Mouse (Mus musculus) kidney, embryonic 14.5 days (tissue): ENCODE measurements around the gene Phf12. TPM values are rescaled to one million over a fixed set of nuclear protein-coding genes. Genes with fewer than 3 reads are reported as not detected.

Source experiments
- ATAC-seq: fragments of 200-750 bp; cut with Nextera tagmentation; 2 replicates; pipeline ENCODE4 v1.8.0; 2017; ENCODE audit warnings: moderate number of reproducible peaks, mild to moderate bottlenecking, moderate TSS enrichment, moderate library complexity; ENCODE audit not compliant: low FRiP score, low TSS enrichment
- H3K27ac ChIP-seq: fragments of 300-500 bp; sonication (generic); 2 replicates; pipeline ENCODE4 v1.5.1; 2014; ENCODE audit warnings: low read depth, mild to moderate bottlenecking, low read length, moderate library complexity, mixed read lengths
- H3K27me3 ChIP-seq: fragments of 300-500 bp; sonication (generic); 2 replicates; pipeline ENCODE4 v1.6.1; 2014; ENCODE audit warnings: mild to moderate bottlenecking, low read length; ENCODE audit not compliant: control insufficient read depth, insufficient read depth
- H3K36me3 ChIP-seq: fragments of 300-500 bp; sonication (generic); 2 replicates; pipeline ENCODE4 v1.6.1; 2014; ENCODE audit warnings: low read length, mixed read lengths; ENCODE audit not compliant: control insufficient read depth, insufficient read depth
- H3K4me1 ChIP-seq: fragments of 300-500 bp; sonication (generic); 2 replicates; pipeline ENCODE4 v1.6.1; 2014; ENCODE audit warnings: low read length, mixed read lengths; ENCODE audit not compliant: control insufficient read depth, insufficient read depth
- H3K4me2 ChIP-seq: fragments of 300-500 bp; sonication (generic); replicated peaks from 2 replicates; pipeline ENCODE4 v1.6.1; 2014; ENCODE audit warnings: low read depth, mild to moderate bottlenecking, low read length
- H3K4me3 ChIP-seq: fragments of 300-500 bp; sonication (generic); 2 replicates; pipeline ENCODE4 v1.5.1; 2014; ENCODE audit warnings: mild to moderate bottlenecking, low read length
- H3K9ac ChIP-seq: fragments of 300-500 bp; sonication (generic); 2 replicates; pipeline ENCODE4 v1.6.1; 2014; ENCODE audit warnings: low read depth, mild to moderate bottlenecking, low read length, moderate library complexity
- H3K9me3 ChIP-seq: fragments of 300-500 bp; sonication (generic); 2 replicates; pipeline ENCODE4 v1.6.1; 2016; ENCODE audit warnings: low read length; ENCODE audit not compliant: control insufficient read depth
- WGBS: fragments of 180-500 bp; shearing (Covaris S2); extraction: QIAGEN DNeasy Blood & Tissue Kit; methylation state at CpG from one replicate; pipeline ENCODE4 v1.1.7; 2014; 5-methylcytosine and 5-hydroxymethylcytosine counted together
- polyA plus RNA-seq: library from polyadenylated mRNA; unstranded; fragments of >200 nt; fragmentation: Nextera tagmentation; extraction: Ambion mirVana; gene quantifications from 2 replicates; pipeline ENCODE4 v1.2.1, GENCODE M21; 2014

Gene Phf12
- polyA plus RNA-seq, 1 experiment from 2014 or later = 22.6 TPM

- no peaks in the 10 kb centered on the region for H3K4me1 ChIP-seq
- no peaks in the 10 kb centered on the region for H3K27me3 ChIP-seq
- no peak overlapping the region for H3K9ac ChIP-seq
- WGBS = 87% methylated on average over 8 of the region's 8 CpGs
- no peak for ATAC-seq
- H3K27ac ChIP-seq = no peak overlapping the region
- H3K4me3 ChIP-seq = no peak overlapping the region
- H3K9me3 ChIP-seq = no peaks in the 10 kb centered on the region
- no peak overlapping the region for H3K4me2 ChIP-seq
- H3K36me3 ChIP-seq = peaks cover 31% of the 10 kb centered on the region
Measured at GRCm38 (mm10) chr11:78053078-78053477, 70.5 kb downstream of the Phf12 start.

- WGBS = 62% methylated on average over 8 of the region's 8 CpGs
- Histone ChIP-seq H3K4me1 (no peaks in the 10 kb centered on the region), H3K9me3 (no peaks in the 10 kb centered on the region), H3K27ac (no peak overlapping the region), H3K27me3 (no peaks in the 10 kb centered on the region), H3K9ac (no peak overlapping the region), H3K4me2 (no peak overlapping the region), H3K36me3 (peaks cover 45% of the 10 kb centered on the region), H3K4me3 (no peak overlapping the region)
- no peak for ATAC-seq
Measured at GRCm38 (mm10) chr11:78056946-78057345, 74.4 kb downstream of the Phf12 start.

GRCm38 (mm10) chr11:78059833-78060757, 77.5 kb downstream of the Phf12 start:
- H3K9me3 ChIP-seq = no peaks in the 10 kb centered on the region
- H3K4me2 ChIP-seq = no peak overlapping the region
- H3K4me1 ChIP-seq = no peaks in the 10 kb centered on the region
- H3K27me3 ChIP-seq = no peaks in the 10 kb centered on the region
- peak; percentile 75; the same call in 1 of the 2 replicates for ATAC-seq
- H3K27ac ChIP-seq = no peak overlapping the region
- H3K9ac ChIP-seq = no peak overlapping the region
- WGBS = 52% methylated on average over 9 of the region's 9 CpGs
- H3K36me3 ChIP-seq = peaks cover 32% of the 10 kb centered on the region
- no peak overlapping the region for H3K4me3 ChIP-seq

GRCm38 (mm10) chr11:78062563-78062962, 80.0 kb downstream of the Phf12 start:
- H3K27ac ChIP-seq = no peak overlapping the region
- ATAC-seq = no peak
- 79% methylated on average over 1 of the region's 1 CpGs for WGBS

GRCm38 (mm10) chr11:78065906-78066305, 83.4 kb downstream of the Phf12 start:
- WGBS = 47% methylated on average over 2 of the region's 2 CpGs
- H3K4me2 ChIP-seq = no peak overlapping the region
- no peak for ATAC-seq

More at GRCm38 (mm10) chr11:78062563-78062962, 80.0 kb downstream of the Phf12 start:
- H3K4me1 ChIP-seq = no peaks in the 10 kb centered on the region
- H3K4me3 ChIP-seq = no peak overlapping the region
- peaks cover 23% of the 10 kb centered on the region for H3K36me3 ChIP-seq
- no peaks in the 10 kb centered on the region for H3K27me3 ChIP-seq
- H3K4me2 ChIP-seq = no peak overlapping the region
- no peak overlapping the region for H3K9ac ChIP-seq
- no peaks in the 10 kb centered on the region for H3K9me3 ChIP-seq

GRCm38 (mm10) chr11:78066641-78067040, 84.1 kb downstream of the Phf12 start:
- no peak for ATAC-seq
- Histone ChIP-seq H3K36me3 (peaks cover 1% of the 10 kb centered on the region), H3K9me3 (no peaks in the 10 kb centered on the region), H3K4me2 (no peak overlapping the region), H3K27ac (no peak overlapping the region), H3K9ac (no peak overlapping the region), H3K4me1 (no peaks in the 10 kb centered on the region), H3K4me3 (no peak overlapping the region), H3K27me3 (no peaks in the 10 kb centered on the region)
- WGBS = 54% methylated on average over 2 of the region's 2 CpGs

More at GRCm38 (mm10) chr11:78065906-78066305, 83.4 kb downstream of the Phf12 start:
- Histone ChIP-seq H3K9ac (no peak overlapping the region), H3K4me3 (no peak overlapping the region), H3K27ac (no peak overlapping the region), H3K36me3 (no peaks in the 10 kb centered on the region), H3K27me3 (no peaks in the 10 kb centered on the region), H3K9me3 (no peaks in the 10 kb centered on the region), H3K4me1 (no peaks in the 10 kb centered on the region)

GRCm38 (mm10) chr11:78067566-78067965, 85.0 kb downstream of the Phf12 start:
- Histone ChIP-seq H3K4me1 (no peaks in the 10 kb centered on the region), H3K27me3 (no peaks in the 10 kb centered on the region), H3K36me3 (peaks cover 10% of the 10 kb centered on the region), H3K27ac (no peak overlapping the region), H3K9me3 (no peaks in the 10 kb centered on the region), H3K4me2 (no peak overlapping the region), H3K4me3 (no peak overlapping the region), H3K9ac (no peak overlapping the region)
- WGBS = 59% methylated on average over 5 of the region's 5 CpGs
- no peak for ATAC-seq

- Histone ChIP-seq H3K27ac (no peak overlapping the region), H3K36me3 (peaks cover 26% of the 10 kb centered on the region), H3K27me3 (no peaks in the 10 kb centered on the region), H3K9me3 (no peaks in the 10 kb centered on the region), H3K4me3 (no peak overlapping the region), H3K4me1 (no peaks in the 10 kb centered on the region), H3K4me2 (no peak overlapping the region), H3K9ac (no peak overlapping the region)
- 89% methylated on average over 5 of the region's 5 CpGs for WGBS
- ATAC-seq = no peak
Measured at GRCm38 (mm10) chr11:78069130-78069529, 86.6 kb downstream of the Phf12 start.

- peaks cover 31% of the 10 kb centered on the region for H3K36me3 ChIP-seq
- no peak overlapping the region for H3K9ac ChIP-seq
- WGBS = 81% methylated on average over 6 of the region's 6 CpGs
- H3K4me1 ChIP-seq = no peaks in the 10 kb centered on the region
- no peak overlapping the region for H3K27ac ChIP-seq
- H3K27me3 ChIP-seq = no peaks in the 10 kb centered on the region
- no peak; the same call in 1 of the 2 replicates for ATAC-seq
- no peak overlapping the region for H3K4me2 ChIP-seq
- no peaks in the 10 kb centered on the region for H3K9me3 ChIP-seq
- no peak overlapping the region for H3K4me3 ChIP-seq
Measured at GRCm38 (mm10) chr11:78069646-78070045, 87.1 kb downstream of the Phf12 start.
